Mouse (Mus musculus) embryonic fibroblast, embryonic 13.5 days (primary cell): Measurements from ENCODE around the gene Stc2. TPM values are rescaled to one million over a fixed set of nuclear protein-coding genes. Genes with fewer than 3 reads are reported as not detected.

ENCODE experiments used
- H3K27ac ChIP-seq: 2 replicates; pipeline ENCODE4 v1.5.1; 2012; ENCODE audit warnings: low read length, control low read depth, inconsistent platforms; ENCODE audit not compliant: insufficient read depth
- H3K4me1 ChIP-seq: 2 replicates; pipeline ENCODE4 v1.6.1; 2011; ENCODE audit warnings: low read length; ENCODE audit not compliant: control insufficient read depth, insufficient read depth
- H3K4me3 ChIP-seq: 2 replicates; pipeline ENCODE4 v1.5.1; 2011; ENCODE audit warnings: mild to moderate bottlenecking, control low read depth, low read length; ENCODE audit not compliant: insufficient read depth
- CTCF ChIP-seq: IDR thresholded peaks from 2 replicates; pipeline ENCODE4 v1.5.1; 2011; ENCODE audit warnings: mild to moderate bottlenecking, control low read depth, low read length, moderate library complexity, borderline replicate concordance; ENCODE audit not compliant: insufficient read depth
- POLR2A ChIP-seq: IDR thresholded peaks from 2 replicates; pipeline ENCODE4 v1.6.1; 2011; ENCODE audit warnings: low read depth, mild to moderate bottlenecking, control low read depth, low read length, moderate library complexity
- polyA plus RNA-seq: library from polyadenylated mRNA; stranded (reverse); fragments of >200 nt; gene quantifications from 2 replicates; pipeline ENCODE4 v1.2.4, GENCODE M21; 2011; ENCODE audit warnings: low read depth; ENCODE audit not compliant: missing spikeins, insufficient read length

Stc2 gene
- polyA plus RNA-seq, 1 experiment, result 11.7 TPM

GRCm38 (mm10) chr11:31368252-31368964 lies 1.5 kb downstream of the Stc2 start:
- no peak overlapping the region for H3K27ac ChIP-seq
- H3K4me3 ChIP-seq, result peak overlapping the region; percentile 48
- no peak for TF ChIP-seq POLR2A
- no peak for TF ChIP-seq CTCF
- H3K4me1 ChIP-seq, result no peaks in the 10 kb centered on the region

- Histone ChIP-seq H3K4me1 (no peaks in the 10 kb centered on the region), H3K27ac (no peak overlapping the region), H3K4me3 (no peak overlapping the region)
- no peak for TF ChIP-seq CTCF
- TF ChIP-seq POLR2A, result no peak
Observed at GRCm38 (mm10) chr11:31366827-31367226, 3.0 kb downstream of the Stc2 start.

GRCm38 (mm10) chr11:31366421-31366820 lies 3.5 kb downstream of the Stc2 start:
- TF ChIP-seq CTCF, result no peak
- TF ChIP-seq POLR2A, result no peak
- Histone ChIP-seq H3K4me1 (no peaks in the 10 kb centered on the region), H3K27ac (no peak overlapping the region), H3K4me3 (no peak overlapping the region)

- no peak for TF ChIP-seq POLR2A
- TF ChIP-seq CTCF, result no peak
- H3K4me1 ChIP-seq, result no peaks in the 10 kb centered on the region
- no peak overlapping the region for H3K4me3 ChIP-seq
- no peak overlapping the region for H3K27ac ChIP-seq
Observed at GRCm38 (mm10) chr11:31365981-31366380, 3.9 kb downstream of the Stc2 start.

- no peak overlapping the region for H3K4me3 ChIP-seq
- TF ChIP-seq CTCF (no peak), POLR2A (no peak)
- no peak overlapping the region for H3K27ac ChIP-seq
- no peaks in the 10 kb centered on the region for H3K4me1 ChIP-seq
Observed at GRCm38 (mm10) chr11:31365280-31365679, 4.6 kb downstream of the Stc2 start.

GRCm38 (mm10) chr11:31362856-31363255 lies 7.0 kb downstream of the Stc2 start:
- Histone ChIP-seq H3K4me3 (no peak overlapping the region), H3K27ac (no peak overlapping the region), H3K4me1 (no peaks in the 10 kb centered on the region)
- TF ChIP-seq POLR2A (no peak), CTCF (no peak)

GRCm38 (mm10) chr11:31362330-31362729 lies 7.5 kb downstream of the Stc2 start:
- H3K4me3 ChIP-seq, result no peak overlapping the region
- no peak for TF ChIP-seq CTCF
- no peak for TF ChIP-seq POLR2A
- H3K27ac ChIP-seq, result no peak overlapping the region
- no peaks in the 10 kb centered on the region for H3K4me1 ChIP-seq

GRCm38 (mm10) chr11:31361047-31361446 lies 8.8 kb downstream of the Stc2 start:
- Histone ChIP-seq H3K4me1 (no peaks in the 10 kb centered on the region), H3K27ac (no peak overlapping the region), H3K4me3 (no peak overlapping the region)
- no peak for TF ChIP-seq POLR2A
- TF ChIP-seq CTCF, result no peak

- no peak overlapping the region for H3K27ac ChIP-seq
- TF ChIP-seq POLR2A, result no peak
- TF ChIP-seq CTCF, result no peak
- no peaks in the 10 kb centered on the region for H3K4me1 ChIP-seq
- no peak overlapping the region for H3K4me3 ChIP-seq
Observed at GRCm38 (mm10) chr11:31359283-31359902, 10.5 kb downstream of the Stc2 start.

GRCm38 (mm10) chr11:31358453-31358852 lies 11.4 kb downstream of the Stc2 start:
- H3K4me3 ChIP-seq, result no peak overlapping the region
- no peak overlapping the region for H3K27ac ChIP-seq
- no peak for TF ChIP-seq POLR2A
- no peak for TF ChIP-seq CTCF
- H3K4me1 ChIP-seq, result no peaks in the 10 kb centered on the region

- no peak overlapping the region for H3K4me3 ChIP-seq
- no peak overlapping the region for H3K27ac ChIP-seq
- TF ChIP-seq POLR2A (no peak), CTCF (no peak)
- no peaks in the 10 kb centered on the region for H3K4me1 ChIP-seq
Observed at GRCm38 (mm10) chr11:31356866-31357265, 13.0 kb downstream of the Stc2 start.
